Mouse (Mus musculus): ENCODE results near the gene Gm20605.

DNA sequence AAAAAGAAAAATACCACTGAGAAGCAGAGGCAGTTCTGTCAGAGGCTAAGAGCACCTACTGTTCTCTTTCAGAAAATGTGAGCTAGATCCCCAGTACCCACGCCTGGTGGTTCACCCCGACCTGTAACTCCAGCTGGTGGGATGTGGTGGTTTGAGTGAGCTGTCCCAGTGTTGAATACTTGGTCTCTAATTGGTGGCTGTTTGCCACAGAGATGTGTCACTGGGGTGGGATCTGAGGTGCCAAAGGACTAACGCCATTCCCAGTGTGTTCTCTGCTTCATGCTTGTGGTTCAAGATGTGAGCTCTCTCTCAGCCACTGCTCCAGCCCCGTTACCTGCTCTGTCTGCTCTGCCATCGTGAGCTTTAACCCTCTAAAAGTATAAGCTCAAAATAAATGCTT lies 38.5 kb upstream of the Gm20605 start:
- no peak for TF ChIP-seq CTCF (IDR thresholded peaks at IDR 0.05; ENCODE audit: borderline replicate concordance, extremely low read depth, insufficient read depth, insufficient read length)
- TF ChIP-seq POLR2A (IDR thresholded peaks at IDR 0.05; ENCODE audit: borderline replicate concordance, extremely low read depth, insufficient read depth, insufficient read length, poor library complexity, severe bottlenecking) = no peak
